Mouse (Mus musculus): ENCODE results near the gene Gm42742. TPM values are rescaled to one million over a fixed set of nuclear protein-coding genes. Genes with fewer than 3 reads are reported as not detected.
A peak's percentile ranks its signal among the peaks of the same experiment; 100 is the strongest.

Gene Gm42742
- polyA plus RNA-seq, 1 experiment from 2014 or later = 81.2 TPM

DNA sequence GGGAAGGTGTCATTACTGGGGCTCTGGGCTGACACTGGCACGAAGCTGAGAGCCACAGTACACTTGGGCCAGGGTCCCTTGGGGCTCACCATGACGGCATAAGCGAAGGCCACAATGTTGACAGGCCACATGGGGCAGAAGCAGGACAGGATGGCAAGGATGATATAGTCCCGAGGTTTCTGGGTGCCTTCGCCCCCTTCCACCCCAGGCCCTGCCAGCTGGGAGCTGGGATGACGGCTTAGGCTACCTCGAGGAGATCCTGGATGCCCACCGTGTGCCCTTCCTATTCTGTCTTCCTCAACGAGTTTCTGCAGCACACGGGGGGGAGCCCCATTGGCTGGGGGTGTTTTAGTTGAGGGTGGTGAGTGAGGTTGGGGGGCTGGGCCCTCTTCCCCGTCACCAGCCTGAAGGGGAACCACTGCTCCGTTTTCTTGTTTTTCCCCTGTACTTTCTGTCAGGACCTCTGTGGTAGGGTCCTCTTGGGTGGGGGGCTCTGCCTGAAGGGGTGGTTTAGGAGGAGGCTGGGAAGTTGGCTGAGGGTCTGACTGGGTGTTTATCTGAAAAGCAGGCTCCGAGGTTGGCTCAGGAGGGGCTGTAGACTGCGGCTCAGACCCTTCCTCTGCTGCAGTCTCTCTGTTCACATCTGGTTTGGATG lies 1.5 kb downstream of the Gm42742 start:
- Histone ChIP-seq H3K4me1 (replicated peaks) (peaks cover 85% of the 10 kb centered on the region), H3K27me3 (no peaks in the 10 kb centered on the region), H3K27ac (peak overlapping the region; percentile 92), H3K4me2 (peak overlapping the region; percentile 92), H3K4me3 (replicated peaks) (peak overlapping the region; percentile 58), H3K9me3 (no peaks in the 10 kb centered on the region), H3K36me3 (peaks cover 50% of the 10 kb centered on the region), H3K9ac (replicated peaks) (peak overlapping the region; percentile 74; the same call in 1 of the 2 replicates)
- no peak for ATAC-seq (ENCODE audit: insufficient number of reproducible peaks, insufficient read depth, low FRiP score, low TSS enrichment, low read depth)
- WGBS = 81% methylated on average over 14 of the region's 14 CpGs

DNA sequence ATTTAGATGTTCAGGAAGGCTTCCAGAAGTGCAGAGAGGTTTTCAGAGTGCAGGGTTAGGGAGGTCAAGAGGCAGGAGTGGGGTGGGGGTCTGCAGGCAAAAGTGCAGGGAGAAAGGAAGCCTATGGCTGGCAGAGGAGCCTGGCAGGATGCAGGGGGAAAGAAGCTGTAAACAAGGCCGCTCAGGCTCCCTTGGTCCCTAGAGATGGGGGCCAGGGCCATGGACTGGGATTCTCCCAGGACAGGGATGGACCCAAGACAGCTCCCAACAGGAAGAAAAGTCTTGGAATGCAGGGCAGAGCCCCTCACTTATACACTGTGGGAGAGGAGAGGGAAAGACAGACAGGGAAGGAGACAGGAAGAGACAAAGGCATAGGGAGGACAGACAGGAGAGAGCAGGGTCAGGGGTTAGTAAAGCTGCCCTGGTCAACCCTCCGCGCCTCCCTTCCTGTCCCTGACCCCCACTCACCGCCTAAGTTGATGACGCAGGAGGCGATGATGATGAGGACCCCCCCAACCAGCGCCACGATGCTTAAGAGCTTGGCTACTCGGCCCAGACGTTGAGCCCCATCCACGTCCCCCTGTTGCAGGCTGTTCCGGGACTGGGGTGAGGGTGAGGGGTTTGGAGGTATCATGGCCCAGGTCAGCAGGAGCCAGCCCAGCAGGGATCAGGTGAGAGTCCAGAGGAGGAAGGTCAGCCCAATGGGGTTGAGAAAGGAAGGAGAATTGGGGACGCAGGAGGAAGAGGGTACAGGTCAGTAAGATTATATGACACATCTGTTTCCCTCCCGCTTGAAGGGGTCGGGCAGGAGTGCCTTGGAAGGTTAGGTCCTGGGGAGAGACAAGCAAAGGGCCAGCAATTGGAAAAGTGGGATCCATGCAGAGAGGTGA lies 2.2 kb downstream of the Gm42742 start:
- Histone ChIP-seq H3K4me2 (peak overlapping the region; percentile 92), H3K27ac (peak overlapping the region; percentile 92), H3K4me1 (replicated peaks) (peaks cover 83% of the 10 kb centered on the region), H3K9me3 (no peaks in the 10 kb centered on the region), H3K9ac (replicated peaks) (peak overlapping the region; percentile 74; the same call in 1 of the 2 replicates), H3K4me3 (replicated peaks) (peak overlapping the region; percentile 12; the same call in 1 of the 2 replicates), H3K36me3 (peaks cover 50% of the 10 kb centered on the region), H3K27me3 (no peaks in the 10 kb centered on the region)
- WGBS = 84% methylated on average over 15 of the region's 15 CpGs
- no peak for ATAC-seq (ENCODE audit: insufficient number of reproducible peaks, insufficient read depth, low FRiP score, low TSS enrichment, low read depth)

DNA sequence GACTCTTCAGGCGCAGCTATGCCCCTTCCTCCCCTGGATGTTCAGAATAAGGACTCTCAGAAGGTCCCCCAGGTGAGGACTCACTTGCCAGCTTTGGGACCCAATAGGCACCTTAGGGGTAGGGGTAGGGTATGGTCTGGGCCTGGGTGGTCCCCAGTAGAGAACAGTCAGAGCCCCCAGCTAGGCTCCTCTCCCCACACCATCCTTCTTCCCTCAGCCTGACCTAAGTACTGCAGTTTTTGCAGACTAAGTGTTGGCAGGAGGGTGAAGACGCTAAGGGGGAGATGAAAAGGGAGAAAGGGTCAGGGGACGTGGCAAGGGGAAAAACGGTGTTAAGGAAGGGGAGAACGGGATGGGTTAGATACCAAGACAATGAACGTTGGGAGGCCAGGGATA lies 2.9 kb downstream of the Gm42742 start:
- whole genome bisulfite sequencing = 46% methylated on average over 6 of the region's 6 CpGs
- Histone ChIP-seq H3K4me2 (peak overlapping the region; percentile 92), H3K36me3 (peaks cover 50% of the 10 kb centered on the region), H3K27ac (peak overlapping the region; percentile 80), H3K4me1 (replicated peaks) (peaks cover 76% of the 10 kb centered on the region), H3K9ac (replicated peaks) (peak overlapping the region; percentile 45; the same call in 1 of the 2 replicates), H3K4me3 (replicated peaks) (peak overlapping the region; percentile 12; the same call in 1 of the 2 replicates), H3K9me3 (no peaks in the 10 kb centered on the region), H3K27me3 (no peaks in the 10 kb centered on the region)
- ATAC-seq (ENCODE audit: insufficient number of reproducible peaks, insufficient read depth, low FRiP score, low TSS enrichment, low read depth) = no peak

- peak; percentile 63 for ATAC-seq (ENCODE audit: insufficient number of reproducible peaks, insufficient read depth, low FRiP score, low TSS enrichment, low read depth)
- no peaks in the 10 kb centered on the region for H3K27me3 ChIP-seq
- H3K27ac ChIP-seq = peak within 1 kb of the TSS; percentile 97
- WGBS = 3% methylated on average over 39 of the region's 39 CpGs
- peak within 1 kb of the TSS; percentile 92 for H3K4me2 ChIP-seq
- peaks cover 69% of the 10 kb centered on the region for H3K4me1 ChIP-seq (replicated peaks)
- H3K4me3 ChIP-seq (replicated peaks) = peak within 1 kb of the TSS; percentile 68
- peak within 1 kb of the TSS; percentile 89 for H3K9ac ChIP-seq (replicated peaks)
- peaks cover 50% of the 10 kb centered on the region for H3K36me3 ChIP-seq
- no peaks in the 10 kb centered on the region for H3K9me3 ChIP-seq
Measured at GRCm38 (mm10) chr7:127016971-127017949, 3.6 kb downstream of the Gm42742 start, which contains the start of gene Pagr1a. Gene Pagr1a, minus strand, starts transcription at chr7:127017352.

DNA sequence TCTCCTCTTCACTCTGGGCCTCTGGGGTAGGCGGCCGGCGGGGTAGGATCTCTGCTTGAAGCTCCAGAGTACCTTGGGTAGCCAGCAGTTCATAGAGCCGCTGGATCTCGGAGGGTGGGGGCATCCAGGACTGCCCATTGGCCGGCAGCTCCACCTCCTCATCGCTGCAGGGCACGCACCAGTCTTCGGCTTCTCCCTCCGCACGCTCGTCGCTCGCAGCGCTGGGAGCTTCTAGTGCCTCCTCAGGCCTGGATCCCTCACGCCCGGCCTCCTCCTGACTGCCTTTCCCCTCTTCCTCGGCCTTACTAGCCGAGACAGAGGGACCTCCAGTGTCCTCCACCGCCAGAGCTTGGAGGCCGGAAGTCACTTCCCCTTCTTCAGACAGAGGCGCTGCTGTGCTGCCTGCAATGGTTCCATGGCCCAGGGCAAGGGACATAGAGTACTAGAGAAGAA lies 4.4 kb downstream of the Gm42742 start:
- no peaks in the 10 kb centered on the region for H3K9me3 ChIP-seq
- peaks cover 43% of the 10 kb centered on the region for H3K36me3 ChIP-seq
- H3K27me3 ChIP-seq = no peaks in the 10 kb centered on the region
- H3K27ac ChIP-seq = peak overlapping the region; percentile 97
- H3K9ac ChIP-seq (replicated peaks) = peak overlapping the region; percentile 89
- H3K4me2 ChIP-seq = peak overlapping the region; percentile 92
- H3K4me1 ChIP-seq (replicated peaks) = peaks cover 62% of the 10 kb centered on the region
- peak overlapping the region; percentile 68 for H3K4me3 ChIP-seq (replicated peaks)
- under 1% methylated on average over 22 of the region's 22 CpGs for WGBS
- peak; percentile 33; the same call in 1 of the 2 replicates for ATAC-seq (ENCODE audit: insufficient number of reproducible peaks, insufficient read depth, low FRiP score, low TSS enrichment, low read depth)

DNA sequence TGATC lies 4.6 kb downstream of the Gm42742 start, which contains the start of gene Pagr1b:
Gene Pagr1b (minus strand): TSS at position 4 of the 5 bp plus-strand sequence.
- Histone ChIP-seq H3K9me3 (no peaks in the 10 kb centered on the region), H3K4me1 (replicated peaks) (peaks cover 60% of the 10 kb centered on the region), H3K4me3 (replicated peaks) (peak within 1 kb of the TSS; percentile 68), H3K27ac (peak within 1 kb of the TSS; percentile 97), H3K9ac (replicated peaks) (peak within 1 kb of the TSS; percentile 89), H3K27me3 (no peaks in the 10 kb centered on the region), H3K4me2 (peak within 1 kb of the TSS; percentile 92), H3K36me3 (peaks cover 42% of the 10 kb centered on the region)
- ATAC-seq (ENCODE audit: insufficient number of reproducible peaks, insufficient read depth, low FRiP score, low TSS enrichment, low read depth) = no peak

GRCm38 (mm10) chr7:127016081-127016480 lies 4.8 kb downstream of the Gm42742 start:
- H3K9me3 ChIP-seq = no peaks in the 10 kb centered on the region
- ATAC-seq (ENCODE audit: insufficient number of reproducible peaks, insufficient read depth, low FRiP score, low TSS enrichment, low read depth) = no peak
- H3K4me3 ChIP-seq (replicated peaks) = peak overlapping the region; percentile 68
- H3K4me2 ChIP-seq = peak overlapping the region; percentile 92
- peaks cover 42% of the 10 kb centered on the region for H3K36me3 ChIP-seq
- H3K9ac ChIP-seq (replicated peaks) = peak overlapping the region; percentile 89
- H3K4me1 ChIP-seq (replicated peaks) = peaks cover 58% of the 10 kb centered on the region
- peak overlapping the region; percentile 97 for H3K27ac ChIP-seq
- H3K27me3 ChIP-seq = no peaks in the 10 kb centered on the region
- WGBS = under 1% methylated on average over 10 of the region's 10 CpGs

- no peak overlapping the region; the same call in 1 of the 2 replicates for H3K9ac ChIP-seq (replicated peaks)
- H3K4me1 ChIP-seq (replicated peaks) = peaks cover 47% of the 10 kb centered on the region
- ATAC-seq (ENCODE audit: insufficient number of reproducible peaks, insufficient read depth, low FRiP score, low TSS enrichment, low read depth) = no peak
- peak overlapping the region; percentile 68 for H3K4me3 ChIP-seq (replicated peaks)
- H3K27me3 ChIP-seq = no peaks in the 10 kb centered on the region
- 0 out of 2 replicates have a peak overlapping the region, but pooled peaks have one; percentile 41 for H3K27ac ChIP-seq
- 91% methylated on average over 12 of the region's 12 CpGs for WGBS
- H3K9me3 ChIP-seq = no peaks in the 10 kb centered on the region
- H3K36me3 ChIP-seq = peaks cover 42% of the 10 kb centered on the region
- peak overlapping the region; percentile 92 for H3K4me2 ChIP-seq
Measured at GRCm38 (mm10) chr7:127014993-127015392, 5.9 kb downstream of the Gm42742 start.

DNA sequence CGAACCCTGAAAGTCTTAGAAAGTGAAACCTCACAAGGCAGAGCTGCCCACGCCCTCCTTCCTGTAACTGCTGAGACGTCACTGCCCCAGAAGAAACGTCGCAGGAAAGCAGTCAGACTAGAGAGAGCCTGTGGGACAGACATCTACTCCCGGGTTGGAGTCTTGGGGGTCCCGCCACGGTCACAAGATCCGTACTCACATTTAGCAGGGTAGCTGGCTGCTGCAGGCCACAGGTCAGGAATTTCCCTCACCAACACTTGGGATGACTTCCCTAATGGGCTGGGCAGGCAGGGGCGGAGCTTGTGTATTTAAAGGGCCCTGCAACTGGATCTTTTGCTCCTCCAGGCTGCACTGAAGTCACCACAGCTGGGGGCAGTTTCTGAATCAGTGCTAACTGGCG lies 6.6 kb downstream of the Gm42742 start, which contains the start of gene Mvp:
Gene Mvp (minus strand): TSS at position 302 of the 400 bp plus-strand sequence.
- H3K27me3 ChIP-seq = no peaks in the 10 kb centered on the region
- peak within 1 kb of the TSS; percentile 9; the same call in 1 of the 2 replicates for H3K9ac ChIP-seq (replicated peaks)
- 0 out of 2 replicates have a peak within 1 kb of the TSS, but pooled peaks have one; percentile 41 for H3K27ac ChIP-seq
- WGBS = 47% methylated on average over 11 of the region's 11 CpGs
- peak within 1 kb of the TSS; percentile 92 for H3K4me2 ChIP-seq
- peaks cover 41% of the 10 kb centered on the region for H3K4me1 ChIP-seq (replicated peaks)
- H3K36me3 ChIP-seq = peaks cover 42% of the 10 kb centered on the region
- no peaks in the 10 kb centered on the region for H3K9me3 ChIP-seq
- ATAC-seq (ENCODE audit: insufficient number of reproducible peaks, insufficient read depth, low FRiP score, low TSS enrichment, low read depth) = no peak
- H3K4me3 ChIP-seq (replicated peaks) = peak within 1 kb of the TSS; percentile 68

DNA sequence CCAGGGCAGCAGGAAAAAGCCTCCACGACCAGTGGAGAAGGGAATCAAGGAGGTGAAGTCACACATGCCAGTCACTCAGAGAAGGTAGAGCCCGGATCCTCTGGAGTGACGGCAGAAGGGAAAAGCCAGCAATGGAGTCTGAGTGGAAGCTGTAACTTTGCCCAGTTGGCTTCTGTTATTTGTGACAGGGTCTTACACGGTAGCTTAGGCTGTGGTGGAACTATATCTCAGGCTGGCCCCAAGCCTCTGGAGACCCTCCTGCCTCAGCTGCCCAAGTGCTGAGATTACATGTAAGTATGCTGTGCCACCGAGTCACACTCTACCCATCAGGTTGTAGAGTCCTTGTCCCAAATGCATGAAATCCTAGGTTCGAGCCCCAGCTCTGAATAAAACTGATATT lies 7.5 kb downstream of the Gm42742 start:
- Histone ChIP-seq H3K27ac (no peak overlapping the region), H3K4me1 (replicated peaks) (peaks cover 32% of the 10 kb centered on the region), H3K4me3 (replicated peaks) (no peak overlapping the region), H3K9ac (replicated peaks) (no peak overlapping the region), H3K27me3 (no peaks in the 10 kb centered on the region), H3K9me3 (no peaks in the 10 kb centered on the region), H3K4me2 (no peak overlapping the region), H3K36me3 (peaks cover 38% of the 10 kb centered on the region)
- 93% methylated on average over 6 of the region's 6 CpGs for WGBS
- no peak for ATAC-seq (ENCODE audit: insufficient number of reproducible peaks, insufficient read depth, low FRiP score, low TSS enrichment, low read depth)
